Mouse (Mus musculus): ENCODE measurements at regions not wholly inside any gene's neighbourhood (a gene's known extent, or its start where the extent isn't known, plus 50 kb on each side); places are given as distances from the start of the nearest gene placed in this dataset.

- Histone ChIP-seq H3K27me3 (no peaks in the 10 kb centered on the region), H3K4me2 (replicated peaks) (no peak overlapping the region), H3K4me1 (peaks cover 29% of the 10 kb centered on the region), H3K4me3 (replicated peaks) (no peak overlapping the region), H3K9me3 (replicated peaks) (no peaks in the 10 kb centered on the region), H3K9ac (no peak overlapping the region), H3K36me3 (no peaks in the 10 kb centered on the region), H3K27ac (replicated peaks) (no peak overlapping the region)
- ATAC-seq (ENCODE audit: insufficient number of reproducible peaks, low FRiP score, low TSS enrichment, low read depth): no peak
- 47% methylated on average over 10 of the region's 10 CpGs for WGBS
Observed at GRCm38 (mm10) chr14:105498155-105498906, 240.0 kb downstream of the Ndfip2 start.

- Histone ChIP-seq H3K36me3 (no peaks in the 10 kb centered on the region), H3K9me3 (replicated peaks) (no peaks in the 10 kb centered on the region), H3K27me3 (no peaks in the 10 kb centered on the region), H3K9ac (no peak overlapping the region), H3K27ac (replicated peaks) (no peak overlapping the region), H3K4me1 (peaks cover 16% of the 10 kb centered on the region), H3K4me2 (replicated peaks) (no peak overlapping the region), H3K4me3 (replicated peaks) (no peak overlapping the region)
- WGBS: 28% methylated on average over 2 of the region's 2 CpGs
- no peak for ATAC-seq (ENCODE audit: insufficient number of reproducible peaks, low FRiP score, low TSS enrichment, low read depth)
Observed at GRCm38 (mm10) chr14:105495161-105495560, 236.8 kb downstream of the Ndfip2 start.

- Histone ChIP-seq H3K4me2 (replicated peaks) (no peak overlapping the region), H3K4me3 (replicated peaks) (no peak overlapping the region), H3K4me1 (peaks cover 14% of the 10 kb centered on the region), H3K9ac (no peak overlapping the region), H3K36me3 (no peaks in the 10 kb centered on the region), H3K9me3 (replicated peaks) (no peaks in the 10 kb centered on the region), H3K27ac (replicated peaks) (no peak overlapping the region), H3K27me3 (no peaks in the 10 kb centered on the region)
- WGBS: 91% methylated on average over 3 of the region's 3 CpGs
- ATAC-seq (ENCODE audit: insufficient number of reproducible peaks, low FRiP score, low TSS enrichment, low read depth): no peak
Observed at GRCm38 (mm10) chr14:105494415-105494814, 236.0 kb downstream of the Ndfip2 start.

GRCm38 (mm10) chr14:105490158-105490557 lies 231.8 kb downstream of the Ndfip2 start:
- Histone ChIP-seq H3K27me3 (no peaks in the 10 kb centered on the region), H3K9ac (no peak overlapping the region), H3K36me3 (no peaks in the 10 kb centered on the region), H3K27ac (replicated peaks) (no peak overlapping the region), H3K9me3 (replicated peaks) (no peaks in the 10 kb centered on the region), H3K4me3 (replicated peaks) (no peak overlapping the region), H3K4me1 (no peaks in the 10 kb centered on the region), H3K4me2 (replicated peaks) (no peak overlapping the region)
- WGBS: 61% methylated on average over 3 of the region's 3 CpGs
- no peak for ATAC-seq (ENCODE audit: insufficient number of reproducible peaks, low FRiP score, low TSS enrichment, low read depth)

GRCm38 (mm10) chr14:105483352-105484083 lies 225.1 kb downstream of the Ndfip2 start:
- peak; percentile 61; the same call in 1 of the 2 replicates for ATAC-seq (ENCODE audit: insufficient number of reproducible peaks, low FRiP score, low TSS enrichment, low read depth)
- Histone ChIP-seq H3K27me3 (peaks cover 3% of the 10 kb centered on the region; the same call in 1 of the 2 replicates), H3K9ac (no peak overlapping the region), H3K27ac (replicated peaks) (no peak overlapping the region), H3K4me3 (replicated peaks) (peak overlapping the region; percentile 31), H3K9me3 (replicated peaks) (no peaks in the 10 kb centered on the region), H3K4me1 (peaks cover 18% of the 10 kb centered on the region), H3K36me3 (no peaks in the 10 kb centered on the region), H3K4me2 (replicated peaks) (peak overlapping the region; percentile 51)
- 18% methylated on average over 21 of the region's 21 CpGs for WGBS

- Histone ChIP-seq H3K4me1 (peaks cover 18% of the 10 kb centered on the region), H3K9ac (no peak overlapping the region), H3K27ac (replicated peaks) (0 out of 2 replicates have a peak overlapping the region, but pooled peaks have one; percentile 44), H3K4me2 (replicated peaks) (peak overlapping the region; percentile 51), H3K4me3 (replicated peaks) (peak overlapping the region; percentile 31), H3K27me3 (peaks cover 3% of the 10 kb centered on the region; the same call in 1 of the 2 replicates), H3K9me3 (replicated peaks) (no peaks in the 10 kb centered on the region), H3K36me3 (no peaks in the 10 kb centered on the region)
- ATAC-seq (ENCODE audit: insufficient number of reproducible peaks, low FRiP score, low TSS enrichment, low read depth): no peak
- WGBS: 10% methylated on average over 16 of the region's 16 CpGs
Observed at GRCm38 (mm10) chr14:105482644-105483351, 224.4 kb downstream of the Ndfip2 start.

- Histone ChIP-seq H3K9me3 (replicated peaks) (no peaks in the 10 kb centered on the region), H3K36me3 (no peaks in the 10 kb centered on the region), H3K27ac (replicated peaks) (no peak overlapping the region), H3K9ac (no peak overlapping the region), H3K27me3 (peaks cover 3% of the 10 kb centered on the region; the same call in 1 of the 2 replicates), H3K4me2 (replicated peaks) (peak overlapping the region; percentile 40), H3K4me1 (peaks cover 18% of the 10 kb centered on the region), H3K4me3 (replicated peaks) (peak overlapping the region; percentile 20; the same call in 1 of the 2 replicates)
- WGBS: 16% methylated on average over 9 of the region's 9 CpGs
- 0 out of 2 replicates have a peak, but pooled peaks have one; percentile 24 for ATAC-seq (ENCODE audit: insufficient number of reproducible peaks, low FRiP score, low TSS enrichment, low read depth)
Observed at GRCm38 (mm10) chr14:105480048-105480447, 221.7 kb downstream of the Ndfip2 start.

- no peak overlapping the region for H3K4me2 ChIP-seq (replicated peaks)
- H3K9ac ChIP-seq: no peak overlapping the region
- H3K4me1 ChIP-seq: peaks cover 2% of the 10 kb centered on the region
- no peaks in the 10 kb centered on the region for H3K9me3 ChIP-seq (replicated peaks)
- H3K36me3 ChIP-seq: no peaks in the 10 kb centered on the region
- H3K4me3 ChIP-seq (replicated peaks): no peak overlapping the region
- ATAC-seq (ENCODE audit: insufficient number of reproducible peaks, low FRiP score, low TSS enrichment, low read depth): no peak
- H3K27ac ChIP-seq (replicated peaks): no peak overlapping the region
- peaks cover 3% of the 10 kb centered on the region; the same call in 1 of the 2 replicates for H3K27me3 ChIP-seq
Observed at GRCm38 (mm10) chr14:105474991-105475553, 216.7 kb downstream of the Ndfip2 start.

GRCm38 (mm10) chr14:105448919-105449458 lies 190.6 kb downstream of the Ndfip2 start:
- H3K27ac ChIP-seq (replicated peaks): no peak overlapping the region
- ATAC-seq (ENCODE audit: insufficient number of reproducible peaks, low FRiP score, low TSS enrichment, low read depth): no peak

GRCm38 (mm10) chr14:105447088-105447487 lies 188.7 kb downstream of the Ndfip2 start:
- no peaks in the 10 kb centered on the region for H3K36me3 ChIP-seq
- no peak for ATAC-seq (ENCODE audit: insufficient number of reproducible peaks, low FRiP score, low TSS enrichment, low read depth)
- H3K9me3 ChIP-seq (replicated peaks): no peaks in the 10 kb centered on the region
- H3K4me2 ChIP-seq (replicated peaks): no peak overlapping the region
- WGBS: 39% methylated on average over 5 of the region's 5 CpGs
- no peak overlapping the region for H3K27ac ChIP-seq (replicated peaks)
- H3K27me3 ChIP-seq: no peaks in the 10 kb centered on the region
- H3K9ac ChIP-seq: no peak overlapping the region
- H3K4me3 ChIP-seq (replicated peaks): no peak overlapping the region
- H3K4me1 ChIP-seq: 0 out of 2 replicates have a peak, but pooled peaks cover 3% of the 10 kb centered on the region

More at GRCm38 (mm10) chr14:105448919-105449458, 190.6 kb downstream of the Ndfip2 start:
- no peak overlapping the region for H3K9ac ChIP-seq
- H3K9me3 ChIP-seq (replicated peaks): no peaks in the 10 kb centered on the region
- H3K27me3 ChIP-seq: no peaks in the 10 kb centered on the region
- 71% methylated on average over 3 of the region's 3 CpGs for WGBS
- no peak overlapping the region for H3K4me3 ChIP-seq (replicated peaks)
- H3K4me1 ChIP-seq: 0 out of 2 replicates have a peak, but pooled peaks cover 3% of the 10 kb centered on the region
- H3K4me2 ChIP-seq (replicated peaks): no peak overlapping the region
- H3K36me3 ChIP-seq: no peaks in the 10 kb centered on the region

All from embryonic facial prominence, embryonic 15.5 days (tissue).